Mouse (Mus musculus): ENCODE results near the gene H2-DMa.

The H2-DMa gene

DNA sequence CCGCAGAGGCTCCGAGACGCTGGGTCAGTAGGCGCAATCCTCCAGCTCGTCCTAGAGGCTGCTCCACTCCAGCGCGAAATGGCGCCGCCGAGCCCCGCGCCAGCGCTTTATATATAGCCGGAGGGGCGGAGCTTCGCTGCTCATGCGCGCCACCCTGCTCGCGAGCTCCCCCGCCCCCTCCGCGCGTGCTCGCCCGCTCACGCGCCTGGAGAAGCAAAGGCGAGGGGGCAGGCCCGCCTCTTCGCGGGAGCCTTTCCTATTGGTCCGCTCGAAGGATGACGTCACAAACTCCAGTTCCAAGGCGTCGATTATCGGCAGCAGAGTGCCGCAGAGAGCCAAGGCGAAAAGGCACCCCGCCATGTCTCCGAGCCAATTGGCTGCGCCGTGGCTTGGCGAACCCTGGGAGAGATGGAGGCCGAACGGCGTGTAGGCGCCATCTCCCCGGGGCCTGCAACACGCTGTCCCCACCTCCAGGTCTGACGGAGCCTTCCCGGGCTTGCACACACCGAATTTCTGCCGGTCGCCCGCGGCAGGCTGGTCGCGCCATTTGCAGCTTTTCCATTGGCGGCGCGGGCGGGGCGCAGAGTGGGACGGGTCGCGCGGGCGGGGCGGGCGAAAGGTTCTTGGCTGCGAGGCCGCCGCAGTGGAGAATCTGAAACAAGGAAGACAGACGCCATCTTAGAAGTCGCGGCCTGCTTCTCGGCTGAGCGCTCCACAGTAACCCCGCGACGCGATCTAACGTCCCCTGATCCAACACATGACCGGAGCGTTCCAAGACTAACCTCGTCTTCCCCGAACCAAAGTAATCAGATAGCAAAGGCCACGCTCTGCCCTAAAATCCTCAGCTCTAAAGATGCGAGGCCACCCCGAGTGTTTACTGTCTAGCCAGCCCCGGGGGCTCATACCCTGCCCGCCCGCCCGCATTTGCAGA, at the start of gene H2-DMa:
H2-DMa (plus strand) TSS at position 293 of the 931 bp plus-strand sequence.
- peak; percentile 98 to 99 for DNase-seq (ENCODE audit: low spot score in 2 of 2)

DNA sequence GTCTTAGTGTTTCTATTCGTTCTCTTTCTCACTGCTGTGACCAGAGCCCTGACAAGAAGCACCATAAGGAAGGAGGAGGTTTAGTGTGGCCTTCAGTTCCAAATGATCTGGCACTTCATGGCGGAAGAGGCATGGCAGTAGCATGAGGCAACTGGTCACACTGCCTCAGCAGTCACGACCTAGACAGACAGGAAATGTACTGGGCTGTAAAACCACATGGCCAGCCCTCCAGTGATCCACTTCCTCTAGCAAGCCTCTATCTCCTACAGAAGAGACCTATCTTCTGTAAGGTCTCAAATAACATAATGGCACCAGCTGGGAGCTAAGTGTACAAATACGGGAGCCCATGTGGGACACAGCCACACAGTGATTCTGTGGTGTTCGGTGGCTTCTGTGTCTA, 47.2 kb upstream of the H2-DMa start:
- DNase-seq (ENCODE audit: low spot score in 2 of 2): no peak

DNA sequence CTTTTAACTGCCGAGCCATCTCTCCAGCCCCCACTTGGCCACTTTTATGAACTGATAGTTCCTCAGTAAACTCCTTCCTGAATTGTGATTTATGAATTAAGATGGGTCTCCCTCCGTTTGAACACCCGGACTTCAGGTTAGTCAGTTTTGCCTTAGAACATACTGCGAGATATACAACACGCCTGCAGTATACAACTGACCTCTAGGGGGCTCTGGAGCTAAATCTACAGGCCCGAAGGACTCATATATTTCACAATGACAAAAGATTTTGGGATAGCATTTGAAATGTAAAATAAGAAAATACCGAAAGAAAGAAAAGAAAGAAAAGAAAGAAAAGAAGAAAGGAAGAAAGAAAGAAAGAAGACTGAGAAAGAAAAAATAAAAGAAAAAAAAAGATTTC, 44.1 kb upstream of the H2-DMa start:
- DNase-seq (ENCODE audit: low spot score in 2 of 2): peak in 1 of 2 experiments; percentile 64

DNA sequence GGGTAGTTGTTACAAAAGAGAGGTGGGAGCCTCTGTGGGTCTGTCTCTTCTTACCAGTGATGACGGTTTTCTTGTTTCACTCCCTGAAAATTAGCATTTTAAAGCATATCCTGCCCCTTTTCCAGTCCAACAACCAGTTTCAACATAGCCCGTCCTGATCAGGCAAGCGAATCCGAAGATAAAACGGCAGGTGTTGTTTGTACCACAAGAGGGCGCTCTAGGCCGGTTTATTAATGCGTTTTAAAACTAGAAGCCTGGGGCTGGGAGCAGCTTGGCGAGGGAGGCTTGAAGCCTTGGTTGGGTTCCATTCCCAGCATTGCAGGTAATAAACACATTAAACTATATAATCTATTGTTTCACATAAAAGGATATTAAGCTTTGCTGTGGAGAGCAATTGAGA, 41.8 kb upstream of the H2-DMa start:
- peak in 1 of 2 experiments; percentile 60 for DNase-seq (ENCODE audit: low spot score in 2 of 2)

DNA sequence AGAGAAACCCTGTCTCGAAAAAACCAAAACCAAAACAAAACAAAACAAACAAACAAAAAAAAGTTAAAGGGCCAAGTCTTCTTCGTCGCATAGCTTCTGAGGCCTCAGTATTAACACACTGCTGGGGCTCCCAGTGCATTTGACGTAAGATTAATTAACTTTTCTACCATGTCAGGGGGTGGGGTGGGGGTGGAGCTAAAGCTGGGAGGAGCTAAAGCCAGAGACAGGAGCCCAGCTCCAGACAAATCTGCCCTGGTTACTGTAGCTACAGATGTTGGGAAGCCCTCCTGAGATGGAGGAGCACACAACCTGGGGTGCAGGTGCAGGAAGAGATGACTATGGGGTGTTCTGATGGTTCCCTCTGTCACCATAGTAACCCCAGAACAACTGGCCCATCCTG, 41.2 kb upstream of the H2-DMa start:
- DNase-seq (ENCODE audit: low spot score in 2 of 2): no peak

DNA sequence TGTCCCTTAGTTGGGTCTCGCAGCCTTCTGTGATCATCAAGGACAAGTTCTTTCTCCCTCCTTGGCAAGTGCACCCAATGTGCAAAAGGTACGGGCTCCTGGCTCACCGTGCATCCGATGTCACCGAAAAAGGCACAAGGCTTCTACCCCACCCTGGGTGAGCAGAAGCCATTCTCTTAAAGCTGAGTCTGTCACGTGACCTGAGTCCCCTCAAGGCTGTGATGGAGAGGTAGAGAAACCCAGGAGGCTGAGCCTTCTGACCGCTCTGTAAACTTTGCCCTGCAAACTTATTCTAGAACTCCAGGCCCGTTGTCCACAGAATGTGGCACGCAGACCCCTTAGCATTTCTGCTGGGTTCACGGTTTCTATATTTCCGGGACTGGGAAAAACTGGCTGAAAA, 40.3 kb upstream of the H2-DMa start:
- no peak for DNase-seq (ENCODE audit: low spot score in 2 of 2)

DNA sequence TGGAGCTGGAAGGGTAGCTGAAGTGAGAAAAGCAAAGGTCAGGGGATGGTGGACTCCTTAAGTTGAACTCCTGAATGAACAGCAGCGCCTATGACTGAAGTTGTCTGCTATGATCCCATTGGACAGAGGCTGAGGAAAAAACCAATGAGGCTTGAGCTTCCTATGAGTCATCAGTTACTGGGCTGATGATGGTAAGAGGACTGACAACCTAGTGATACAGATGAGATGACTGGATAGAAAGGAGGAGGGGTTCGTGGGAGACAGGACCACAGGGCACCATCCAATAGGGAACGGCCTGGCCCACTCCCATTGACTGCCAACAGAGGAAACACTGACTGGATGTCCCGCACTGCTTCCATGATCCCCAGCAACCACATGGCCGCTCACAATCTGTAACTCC, 39.7 kb upstream of the H2-DMa start:
- DNase-seq (ENCODE audit: low spot score in 2 of 2): no peak

DNA sequence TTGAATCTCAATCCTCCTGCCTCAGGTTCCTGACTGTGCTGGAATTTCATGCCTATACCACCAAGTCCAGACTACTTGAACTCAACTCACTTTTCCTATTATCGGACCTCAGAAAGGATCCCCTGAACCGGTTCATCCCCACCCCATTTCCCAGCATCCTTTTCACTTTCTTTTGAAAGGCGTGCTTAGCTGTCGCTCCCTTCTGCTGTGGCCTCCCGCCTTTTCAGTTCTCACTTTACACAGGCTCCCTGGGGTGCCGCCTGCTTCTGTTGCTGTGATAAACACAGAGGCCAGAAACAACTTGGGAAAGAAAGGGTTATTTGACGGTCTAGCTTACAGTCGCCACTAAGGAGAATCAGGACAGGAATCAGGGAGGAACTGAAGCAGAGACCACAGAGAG, 36.2 kb upstream of the H2-DMa start:
- no peak for DNase-seq (ENCODE audit: low spot score in 2 of 2)

DNA sequence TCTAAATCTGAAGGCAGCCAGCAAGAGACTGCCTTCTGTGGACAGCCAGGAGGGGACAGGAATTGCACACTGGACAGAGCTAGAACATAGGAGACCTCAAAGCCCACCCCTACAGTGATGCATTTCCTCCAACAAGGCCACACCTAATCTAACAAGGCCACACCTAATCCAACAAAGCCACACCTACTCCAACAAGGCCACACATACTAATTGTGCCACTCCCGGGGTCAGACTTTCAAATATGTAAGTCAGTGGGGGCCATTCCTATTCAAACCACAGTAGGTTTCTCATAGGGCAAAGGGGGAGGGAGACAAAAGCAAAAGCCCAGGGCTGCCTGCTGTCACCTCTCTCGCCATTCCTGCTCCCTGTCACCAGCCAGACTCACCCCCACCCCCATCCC, 32.0 kb upstream of the H2-DMa start:
- no peak for DNase-seq (ENCODE audit: low spot score in 2 of 2)

DNA sequence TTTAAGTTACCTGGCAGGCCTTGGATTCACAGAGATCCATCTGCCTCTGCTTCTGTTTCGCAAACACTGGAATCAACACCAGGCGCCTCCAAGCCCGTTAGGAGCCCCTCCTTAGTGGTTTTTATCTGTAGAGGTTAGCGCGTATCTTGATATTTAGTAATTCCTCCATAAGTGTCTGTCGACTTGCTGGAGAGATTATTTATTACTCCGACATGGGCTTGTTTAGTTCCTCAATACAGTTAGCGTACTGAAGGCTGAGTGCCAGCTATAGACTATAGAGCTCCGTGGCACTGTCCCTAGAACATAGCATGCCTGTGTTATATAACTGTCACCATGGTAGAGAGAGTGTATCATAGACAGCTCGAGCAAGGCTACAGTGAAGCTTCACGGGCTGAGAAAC, 31.2 kb upstream of the H2-DMa start:
- DNase-seq (ENCODE audit: low spot score in 2 of 2): no peak

DNA sequence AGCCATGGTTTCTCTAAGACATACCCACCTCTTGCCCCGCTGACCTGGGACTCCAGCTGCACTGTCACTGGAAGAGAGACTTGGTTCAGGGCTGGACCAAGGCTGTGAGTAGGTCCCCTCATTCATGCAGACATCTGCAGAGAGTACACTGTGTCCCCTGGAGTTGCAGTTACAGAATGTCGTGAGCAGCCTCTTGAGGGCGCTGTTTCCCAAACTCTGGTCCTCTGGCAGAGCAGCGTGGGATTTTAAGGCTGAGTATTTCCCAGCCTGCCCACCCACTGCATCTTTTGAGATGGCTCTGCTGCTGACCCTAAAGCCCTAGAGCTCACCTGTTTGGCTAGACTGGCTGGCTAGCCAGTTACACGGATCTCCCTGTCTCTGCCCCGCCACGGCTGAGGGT, 28.4 kb upstream of the H2-DMa start:
- no peak for DNase-seq (ENCODE audit: low spot score in 2 of 2)

DNA sequence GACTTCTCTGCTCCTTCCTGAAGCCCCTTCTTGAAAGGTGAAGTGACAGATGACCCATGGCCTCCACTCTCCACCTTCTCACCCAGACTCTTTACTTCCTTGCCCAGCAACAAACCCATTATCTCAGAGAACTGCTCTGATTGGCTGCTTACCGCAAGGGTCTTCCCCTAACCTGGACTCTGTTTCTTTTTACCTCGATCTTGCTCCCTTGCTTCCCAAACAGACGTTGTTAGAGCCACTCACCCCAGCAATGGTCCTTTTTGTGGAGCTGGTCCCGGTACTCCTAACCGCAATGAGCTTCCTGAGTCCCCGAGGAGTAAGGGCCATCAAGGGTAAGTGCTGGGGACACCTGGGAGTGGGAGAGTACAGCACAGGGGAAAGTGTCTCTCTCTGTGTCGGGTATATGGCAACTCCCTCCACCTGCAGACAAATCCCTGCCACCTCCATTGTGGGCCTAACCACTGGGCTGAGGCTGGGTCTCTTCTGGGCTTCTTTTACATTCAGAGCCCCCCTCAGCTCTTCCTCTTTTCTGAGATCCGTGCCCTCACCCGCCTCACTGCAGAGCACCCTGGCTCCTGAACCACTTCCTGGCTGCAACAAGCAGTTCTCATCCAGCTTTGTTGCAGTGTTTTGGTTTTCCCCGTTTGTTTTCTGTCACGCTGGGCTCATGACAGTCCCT, 27.0 kb upstream of the H2-DMa start, which contains the start of gene H2-Oa:
H2-Oa (plus strand) TSS at position 144 of the 679 bp plus-strand sequence.
- no peak for DNase-seq (ENCODE audit: low spot score in 2 of 2)

DNA sequence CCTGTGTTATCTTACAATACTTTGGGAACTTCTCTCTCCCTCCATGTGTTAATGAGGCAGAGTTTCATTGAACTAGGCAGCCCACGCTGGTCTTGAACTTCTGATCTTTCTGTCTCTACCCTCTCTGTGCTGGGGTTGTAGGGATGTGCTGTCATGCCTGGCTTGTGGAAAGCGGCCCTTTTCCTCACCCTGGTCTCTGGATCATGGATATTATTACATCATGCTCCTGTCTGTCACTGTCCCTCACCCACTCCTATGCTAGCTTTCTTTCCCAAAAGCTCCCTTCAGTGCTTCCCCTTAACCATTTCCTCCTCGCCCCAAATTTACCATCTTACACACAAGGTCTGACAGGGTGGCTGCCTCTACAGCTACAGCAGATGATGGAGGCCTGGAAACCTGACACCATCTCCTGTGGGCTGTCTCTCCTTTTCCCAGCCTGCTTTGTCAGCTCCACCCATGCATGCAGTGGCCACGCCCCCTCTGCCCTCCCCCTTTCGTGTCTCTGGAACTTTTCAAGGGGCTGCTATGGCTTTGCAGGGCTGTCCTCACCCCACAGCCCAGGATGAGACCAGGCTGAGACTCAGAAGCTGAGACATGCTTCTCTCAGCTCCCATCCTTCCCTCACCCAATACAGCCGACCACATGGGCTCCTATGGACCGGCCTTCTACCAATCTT, 26.0 kb upstream of the H2-DMa start:
- DNase-seq (ENCODE audit: low spot score in 2 of 2): no peak

DNA sequence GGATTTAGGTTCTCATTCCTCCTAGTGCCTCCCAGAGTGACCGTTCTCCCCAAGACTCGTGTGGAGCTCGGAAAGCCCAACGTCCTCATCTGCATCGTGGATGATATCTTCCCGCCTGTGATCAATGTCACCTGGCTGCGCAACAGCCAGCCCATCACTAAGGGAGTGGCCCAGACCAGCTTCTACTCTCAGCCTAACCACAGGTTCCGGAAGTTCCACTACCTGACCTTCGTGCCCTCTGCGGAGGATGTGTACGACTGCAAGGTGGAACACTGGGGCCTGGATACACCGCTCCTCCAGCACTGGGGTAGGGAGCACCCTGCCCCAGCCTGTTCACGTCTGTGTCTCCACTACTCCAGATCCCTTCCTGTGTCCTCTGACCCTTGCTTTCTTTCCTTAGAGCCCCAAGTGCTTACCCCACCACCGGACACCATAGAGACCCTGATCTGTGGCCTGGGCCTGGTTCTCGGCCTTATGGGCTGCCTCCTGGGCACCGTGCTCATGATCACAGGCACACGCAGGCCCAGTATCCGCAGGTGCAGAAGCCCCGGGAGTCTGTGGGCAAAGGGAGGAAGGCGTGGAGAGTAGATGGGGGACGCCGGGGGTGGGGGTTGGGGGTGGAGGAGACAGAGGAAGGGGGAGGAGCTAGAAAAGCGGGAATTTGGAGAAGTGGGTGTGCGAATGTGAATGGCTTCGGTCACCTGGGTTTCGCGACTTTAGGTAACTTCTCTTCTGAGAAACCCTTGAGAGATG, 24.9 kb upstream of the H2-DMa start:
- DNase-seq (ENCODE audit: low spot score in 2 of 2): no peak

DNA sequence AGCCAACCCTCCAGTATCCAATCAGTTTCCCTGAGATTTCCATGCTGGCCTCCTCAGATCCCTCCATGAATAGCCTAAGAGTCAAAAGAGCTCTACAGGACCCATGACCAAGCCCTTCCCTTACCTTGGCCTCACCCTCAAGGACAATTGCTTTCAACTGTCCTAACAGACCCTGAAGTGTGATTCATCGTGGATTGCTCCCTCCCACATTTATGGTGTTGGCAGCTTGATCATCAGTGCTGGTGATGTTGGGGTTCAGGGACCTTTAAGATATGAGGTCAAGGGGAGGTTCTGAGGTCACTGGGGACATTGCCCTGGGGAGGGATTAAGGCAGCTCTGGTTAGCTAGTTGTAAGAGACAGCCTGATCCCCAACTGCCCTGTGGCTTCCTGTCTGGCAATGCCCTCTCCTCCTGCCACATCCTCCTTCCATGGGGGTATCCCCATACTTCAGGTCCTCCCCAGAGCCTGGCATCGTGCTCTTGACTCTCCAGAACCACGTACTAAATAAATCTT, 22.8 kb upstream of the H2-DMa start:
- DNase-seq (ENCODE audit: low spot score in 2 of 2): no peak

DNA sequence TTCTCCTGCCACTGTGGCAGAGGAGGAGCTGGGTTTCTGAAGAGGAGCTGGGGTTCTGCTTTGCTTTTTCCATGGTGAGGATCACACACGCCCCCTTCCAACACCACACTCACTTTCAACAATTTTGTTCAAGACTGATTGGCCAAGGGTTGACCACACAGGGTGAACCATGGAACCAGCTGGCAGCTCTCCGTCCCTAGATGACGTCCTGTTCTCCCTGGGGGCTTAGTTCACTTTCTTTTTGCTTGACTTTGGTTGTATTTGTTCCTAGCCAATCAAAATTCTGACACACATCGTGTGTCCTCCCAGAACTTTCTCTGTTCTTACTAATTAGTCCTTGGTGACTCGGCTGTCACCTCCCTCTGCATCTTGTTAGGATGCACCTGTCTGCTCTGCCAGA, 22.1 kb upstream of the H2-DMa start:
- DNase-seq (ENCODE audit: low spot score in 2 of 2): no peak

DNA sequence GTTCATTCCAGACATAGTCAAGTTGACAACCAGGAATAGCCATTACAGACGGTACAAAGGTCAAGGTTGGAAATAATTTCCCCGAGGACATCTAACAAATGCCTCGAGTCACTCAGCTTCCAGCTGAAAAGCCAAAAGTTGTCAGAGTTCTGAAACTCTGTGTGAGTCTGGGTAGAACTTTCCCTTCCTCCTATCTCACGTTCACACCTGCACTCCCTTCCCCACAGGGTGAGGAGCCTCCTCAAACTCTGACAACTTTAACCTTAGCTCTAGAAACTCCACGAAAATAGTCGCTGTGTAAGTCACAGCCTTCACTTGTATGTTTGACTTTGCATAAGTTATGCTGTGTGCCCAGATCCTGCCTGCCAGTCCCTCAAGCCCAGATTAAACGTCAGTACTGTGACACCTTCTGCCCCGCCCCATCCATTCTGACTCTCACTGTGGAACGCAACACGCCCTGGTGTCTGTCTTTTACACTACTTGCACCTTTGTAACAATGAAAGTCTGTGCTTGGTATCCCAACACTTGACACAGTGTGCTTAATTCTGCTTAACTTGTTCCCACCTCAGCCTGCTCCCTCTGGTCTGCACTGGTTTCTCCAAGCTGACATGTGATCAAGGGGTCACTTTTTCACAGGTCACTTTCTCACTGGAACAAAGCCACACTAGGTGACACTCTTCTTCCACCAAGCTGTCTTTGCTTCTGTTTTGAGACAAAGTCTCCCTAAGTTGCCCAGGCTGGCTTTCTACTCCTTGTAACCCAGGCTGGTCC, 20.4 kb upstream of the H2-DMa start:
- DNase-seq (ENCODE audit: low spot score in 2 of 2): no peak

DNA sequence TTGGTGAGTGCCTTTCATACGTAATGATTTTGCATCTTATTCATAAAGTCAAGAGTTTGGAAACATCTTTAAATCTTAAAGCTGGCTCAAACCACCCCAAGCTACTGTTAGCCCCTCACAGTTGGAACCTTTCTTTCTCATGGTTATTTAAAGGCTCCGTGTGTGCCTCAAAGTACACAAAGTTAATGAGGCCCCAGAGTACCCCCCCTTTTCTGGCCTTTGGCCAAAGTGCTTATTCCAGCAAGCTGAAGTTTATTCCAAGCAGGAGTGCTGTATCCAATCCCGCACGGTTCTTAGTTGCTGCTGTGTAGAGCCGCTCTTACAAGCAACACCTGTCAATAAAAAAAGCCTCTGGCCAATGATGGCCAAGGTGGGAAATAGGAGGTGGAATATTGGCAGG, 19.8 kb upstream of the H2-DMa start:
- no peak for DNase-seq (ENCODE audit: low spot score in 2 of 2)

DNA sequence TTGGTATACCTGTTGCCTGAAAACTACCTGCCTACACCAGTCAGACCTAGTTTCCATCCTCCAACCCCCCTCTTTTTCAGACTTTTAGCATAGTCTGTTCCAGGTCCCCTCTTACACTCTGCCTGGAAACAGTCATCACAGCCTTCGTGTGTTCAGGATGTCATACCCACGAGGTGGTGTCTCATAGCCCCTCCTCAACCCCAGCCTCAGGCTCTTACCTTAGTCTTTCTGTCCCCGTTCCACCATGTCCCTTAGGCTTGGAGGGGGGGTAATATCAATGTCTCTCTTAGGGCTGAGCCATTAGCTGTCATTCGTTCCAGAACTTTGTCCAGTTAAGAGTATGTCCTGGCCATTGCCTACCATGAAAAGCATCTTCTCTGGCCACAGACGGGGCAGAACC, 18.2 kb upstream of the H2-DMa start:
- no peak for DNase-seq (ENCODE audit: low spot score in 2 of 2)

DNA sequence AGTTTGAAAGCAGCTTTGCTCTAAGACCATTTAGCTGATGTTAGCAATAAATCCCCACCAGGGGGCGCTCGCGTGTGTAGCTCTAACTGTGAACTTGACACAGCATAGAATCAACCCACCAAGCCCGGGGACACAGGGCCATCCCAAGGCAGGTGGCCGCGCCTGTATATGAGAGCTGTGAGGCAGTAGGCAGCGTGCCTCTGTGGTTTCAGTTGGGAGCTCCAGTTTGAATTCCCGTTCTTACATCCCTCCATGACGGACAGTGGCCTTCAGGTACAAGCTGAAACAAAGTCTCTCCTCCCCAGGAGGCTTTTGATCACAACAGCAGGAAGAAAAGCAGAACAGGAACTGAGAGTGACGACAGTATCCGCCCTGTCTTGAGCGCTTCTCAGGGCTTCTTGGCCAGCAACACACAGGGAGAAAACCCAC, 17.7 kb upstream of the H2-DMa start:
- DNase-seq (ENCODE audit: low spot score in 2 of 2): peak; percentile 80 to 88

DNA sequence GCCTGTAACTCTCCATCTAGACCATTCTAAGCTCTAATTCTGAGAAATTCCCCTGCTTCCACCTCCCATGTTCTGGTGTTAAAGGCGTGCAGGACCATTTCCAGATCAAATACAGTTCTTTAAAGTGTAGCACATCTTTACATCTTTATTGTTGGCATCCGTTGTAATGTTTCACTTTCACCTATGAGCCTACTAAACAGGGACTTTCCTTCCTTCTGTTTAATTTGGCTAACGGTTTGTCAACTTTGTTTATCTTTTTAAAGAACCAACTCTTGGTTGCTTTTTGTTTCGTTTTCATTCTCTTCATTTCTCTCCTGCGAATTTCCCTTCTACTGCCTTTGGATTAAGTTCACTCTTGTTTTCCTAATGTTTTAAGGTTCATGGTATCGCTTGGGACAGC, 16.5 kb upstream of the H2-DMa start:
- no peak for DNase-seq (ENCODE audit: low spot score in 2 of 2)
